Mouse (Mus musculus) embryonic fibroblast, embryonic 13.5 days (primary cell): Measurements from ENCODE around the gene Slc17a9.

ENCODE experiments used
- CTCF ChIP-seq: IDR thresholded peaks from 2 replicates; pipeline ENCODE4 v1.5.1; 2011; ENCODE audit warnings: mild to moderate bottlenecking, control low read depth, low read length, moderate library complexity, borderline replicate concordance; ENCODE audit not compliant: insufficient read depth
- POLR2A ChIP-seq: IDR thresholded peaks from 2 replicates; pipeline ENCODE4 v1.6.1; 2011; ENCODE audit warnings: low read depth, mild to moderate bottlenecking, control low read depth, low read length, moderate library complexity

DNA sequence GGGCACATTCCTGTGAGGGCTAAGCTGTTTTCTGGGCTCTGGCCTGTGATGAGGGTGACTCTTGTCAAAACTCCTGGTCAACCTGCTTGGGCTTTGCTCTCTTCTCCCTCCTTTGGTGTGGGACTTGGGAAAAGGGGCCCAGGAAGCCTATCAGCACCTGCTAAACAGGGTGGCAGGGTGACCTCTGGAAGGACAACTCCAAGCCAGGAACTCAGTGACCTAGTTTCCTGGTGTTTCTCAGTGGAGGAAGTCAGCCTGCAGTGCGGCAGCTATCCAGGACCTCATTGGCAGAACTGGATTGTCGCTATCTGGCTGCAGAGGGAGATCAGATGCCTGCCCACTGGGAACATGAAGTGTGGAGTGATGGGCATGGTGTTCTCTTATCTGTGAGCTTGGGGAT, 63.3 kb downstream of the Slc17a9 start:
- TF ChIP-seq CTCF = no peak
- TF ChIP-seq POLR2A = no peak
